Mouse (Mus musculus): ENCODE data around the gene Cpa2. TPM values are rescaled to one million over a fixed set of nuclear protein-coding genes. Genes with fewer than 3 reads are reported as not detected.

Cpa2 gene
- polyA plus RNA-seq, 1 experiment from 2014 or later, result 8.5 TPM

- no peak for ATAC-seq (ENCODE audit: low FRiP score, low read depth)
- H3K9me3 ChIP-seq, result no peaks in the 10 kb centered on the region
- no peak overlapping the region for H3K9ac ChIP-seq
- WGBS, result 69% methylated on average over 10 of the region's 10 CpGs
- H3K27ac ChIP-seq (replicated peaks), result peak overlapping the region; percentile 39; the same call in 1 of the 2 replicates
- peaks cover 21% of the 10 kb centered on the region for H3K4me1 ChIP-seq (replicated peaks)
- H3K36me3 ChIP-seq, result no peaks in the 10 kb centered on the region
- no peak overlapping the region for H3K4me3 ChIP-seq
- no peaks in the 10 kb centered on the region for H3K27me3 ChIP-seq
- no peak overlapping the region for H3K4me2 ChIP-seq
Measured at GRCm38 (mm10) chr6:30569331-30569730, 27.9 kb downstream of the Cpa2 start.

DNA sequence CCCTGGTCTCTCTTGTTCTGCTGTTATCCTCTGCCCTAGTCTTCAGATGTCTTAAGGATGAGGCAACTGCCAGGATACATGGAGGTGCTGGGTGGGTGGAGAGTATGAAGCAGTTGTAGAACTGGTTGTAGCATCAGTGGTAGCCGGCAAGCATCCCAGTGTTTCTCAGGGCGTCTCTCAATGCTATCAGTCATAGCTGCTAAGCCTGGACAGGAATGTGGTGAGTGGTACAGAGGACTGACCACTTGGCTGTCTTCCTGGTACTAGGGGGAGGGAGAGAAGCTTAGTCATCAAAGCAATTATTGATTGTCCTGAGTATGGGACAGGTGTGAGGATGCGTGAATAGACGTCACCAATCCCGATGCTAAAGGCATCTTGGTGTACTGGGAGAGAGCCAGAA is 28.6 kb downstream of the Cpa2 start:
- Histone ChIP-seq H3K4me1 (replicated peaks) (peaks cover 25% of the 10 kb centered on the region), H3K36me3 (no peaks in the 10 kb centered on the region), H3K27me3 (no peaks in the 10 kb centered on the region), H3K9ac (no peak overlapping the region), H3K4me2 (no peak overlapping the region), H3K27ac (replicated peaks) (0 out of 2 replicates have a peak overlapping the region, but pooled peaks have one; percentile 39), H3K4me3 (no peak overlapping the region), H3K9me3 (no peaks in the 10 kb centered on the region)
- ATAC-seq (ENCODE audit: low FRiP score, low read depth), result no peak
- 95% methylated on average over 5 of the region's 5 CpGs for WGBS

DNA sequence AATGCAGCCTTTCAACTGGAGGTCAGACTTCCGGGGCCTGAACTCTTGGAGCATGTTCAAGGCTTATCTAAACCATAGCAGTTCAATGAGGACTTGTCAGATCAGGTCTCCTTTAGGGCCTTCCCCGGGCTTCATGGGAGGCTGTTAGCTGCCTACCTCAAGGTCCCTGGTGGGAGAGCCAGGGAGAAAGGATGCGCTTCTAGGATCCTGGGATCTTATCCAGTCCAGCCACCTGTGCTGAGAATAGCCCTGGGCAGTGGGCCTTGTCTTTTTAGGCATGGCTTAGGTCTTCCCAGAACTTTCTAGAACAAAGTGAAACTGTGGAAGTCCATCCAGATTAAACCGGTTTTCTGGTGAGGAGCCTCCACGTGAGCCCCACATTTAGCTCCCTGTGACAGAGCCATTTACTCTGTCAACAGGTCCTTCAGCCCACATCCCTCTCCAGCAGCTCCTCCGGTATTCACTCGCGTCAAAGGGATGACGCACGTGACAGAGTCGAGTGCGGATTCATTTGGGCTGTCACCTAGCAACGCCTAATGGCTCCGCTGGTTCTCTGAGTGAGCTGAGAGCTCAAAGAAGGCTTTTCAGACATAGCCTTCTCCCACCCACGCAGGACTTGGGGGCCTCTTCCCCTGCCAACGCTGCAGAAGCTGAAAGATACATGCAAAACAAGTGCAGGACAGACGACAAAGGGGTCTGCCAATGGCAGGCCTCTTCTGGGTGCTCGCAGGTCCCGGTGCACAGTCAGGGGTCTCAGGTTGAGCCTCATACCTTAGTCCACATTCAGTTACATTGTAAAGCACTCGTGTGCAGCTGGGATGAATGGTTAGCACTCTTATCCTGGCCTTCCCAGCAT is 31.3 kb downstream of the Cpa2 start:
- ATAC-seq (ENCODE audit: low FRiP score, low read depth), result peak; percentile 90
- H3K27me3 ChIP-seq, result no peaks in the 10 kb centered on the region
- peak overlapping the region; percentile 76 for H3K27ac ChIP-seq (replicated peaks)
- no peaks in the 10 kb centered on the region for H3K9me3 ChIP-seq
- H3K4me2 ChIP-seq, result peak overlapping the region; percentile 16
- H3K9ac ChIP-seq, result no peak overlapping the region
- peaks cover 26% of the 10 kb centered on the region for H3K4me1 ChIP-seq (replicated peaks)
- WGBS, result 23% methylated on average over 20 of the region's 20 CpGs
- H3K36me3 ChIP-seq, result no peaks in the 10 kb centered on the region
- H3K4me3 ChIP-seq, result no peak overlapping the region

GRCm38 (mm10) chr6:30573380-30573779 is 32.0 kb downstream of the Cpa2 start:
- no peaks in the 10 kb centered on the region for H3K27me3 ChIP-seq
- H3K9me3 ChIP-seq, result no peaks in the 10 kb centered on the region
- H3K4me1 ChIP-seq (replicated peaks), result peaks cover 26% of the 10 kb centered on the region
- 48% methylated on average over 5 of the region's 5 CpGs for WGBS
- no peak for ATAC-seq (ENCODE audit: low FRiP score, low read depth)
- no peak overlapping the region for H3K4me3 ChIP-seq
- H3K27ac ChIP-seq (replicated peaks), result peak overlapping the region; percentile 76
- H3K36me3 ChIP-seq, result no peaks in the 10 kb centered on the region
- H3K4me2 ChIP-seq, result no peak overlapping the region
- no peak overlapping the region for H3K9ac ChIP-seq

DNA sequence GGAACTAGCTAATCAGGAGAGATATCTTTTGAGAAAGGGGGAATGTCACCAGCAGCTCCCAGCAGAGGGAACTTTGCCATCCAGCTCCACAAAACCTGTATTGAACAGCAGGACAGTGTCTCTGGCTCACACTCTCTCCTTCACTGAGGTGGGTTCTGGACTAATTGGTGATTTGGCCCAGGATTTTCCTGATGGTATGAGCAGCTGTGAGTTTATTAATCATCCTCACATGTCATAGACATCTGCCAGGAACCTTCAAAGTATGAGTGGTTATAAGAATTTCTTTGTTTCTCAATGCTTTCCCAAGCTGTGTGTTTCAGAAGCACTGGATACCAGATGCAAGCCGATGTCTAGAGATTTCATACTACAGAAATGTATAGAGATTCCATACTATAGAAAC is 33.6 kb downstream of the Cpa2 start:
- H3K4me1 ChIP-seq (replicated peaks), result peaks cover 22% of the 10 kb centered on the region
- H3K27ac ChIP-seq (replicated peaks), result no peak overlapping the region
- no peaks in the 10 kb centered on the region for H3K36me3 ChIP-seq
- H3K4me3 ChIP-seq, result no peak overlapping the region
- no peaks in the 10 kb centered on the region for H3K27me3 ChIP-seq
- 83% methylated on average over 1 of the region's 1 CpGs for WGBS
- ATAC-seq (ENCODE audit: low FRiP score, low read depth), result no peak
- H3K9me3 ChIP-seq, result no peaks in the 10 kb centered on the region
- H3K9ac ChIP-seq, result no peak overlapping the region
- no peak overlapping the region for H3K4me2 ChIP-seq

DNA sequence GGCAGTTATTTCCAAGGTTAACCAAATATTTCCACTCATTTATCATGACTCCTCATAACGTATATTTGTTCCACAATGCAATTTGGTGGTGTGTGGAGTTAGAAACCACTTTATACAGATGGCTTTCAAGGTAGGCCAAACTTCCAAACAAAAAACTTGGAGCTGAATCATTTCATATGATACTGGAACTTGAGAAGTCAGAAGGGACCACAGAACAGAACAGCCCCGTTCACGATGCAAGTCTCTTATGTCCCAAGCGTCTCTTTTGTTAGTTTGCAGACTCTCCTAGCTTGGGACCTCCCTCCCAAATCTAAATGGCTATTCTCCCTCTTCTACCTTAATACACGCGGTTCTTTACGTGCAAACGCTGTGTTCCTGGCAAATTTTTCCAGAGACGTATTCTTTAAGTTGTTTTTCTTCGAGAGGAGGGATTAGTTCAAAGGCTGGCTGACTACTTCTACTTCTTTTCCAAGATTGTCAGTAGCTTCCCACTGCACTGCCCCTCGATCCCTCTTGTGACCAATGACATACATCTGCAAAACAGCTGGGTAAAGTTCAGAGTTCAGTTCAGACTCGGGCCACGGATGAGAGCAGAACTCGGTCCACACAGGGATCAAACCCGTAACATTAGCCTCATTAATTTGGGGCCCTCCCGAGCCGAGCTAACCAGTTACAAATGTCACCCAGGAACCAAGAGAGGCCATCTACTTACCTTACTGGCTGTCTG is 35.3 kb downstream of the Cpa2 start:
- Histone ChIP-seq H3K4me2 (no peak overlapping the region), H3K9ac (no peak overlapping the region), H3K4me1 (replicated peaks) (peaks cover 36% of the 10 kb centered on the region), H3K4me3 (no peak overlapping the region), H3K36me3 (no peaks in the 10 kb centered on the region), H3K9me3 (no peaks in the 10 kb centered on the region), H3K27ac (replicated peaks) (no peak overlapping the region), H3K27me3 (no peaks in the 10 kb centered on the region)
- ATAC-seq (ENCODE audit: low FRiP score, low read depth), result no peak
- 77% methylated on average over 17 of the region's 17 CpGs for WGBS

DNA sequence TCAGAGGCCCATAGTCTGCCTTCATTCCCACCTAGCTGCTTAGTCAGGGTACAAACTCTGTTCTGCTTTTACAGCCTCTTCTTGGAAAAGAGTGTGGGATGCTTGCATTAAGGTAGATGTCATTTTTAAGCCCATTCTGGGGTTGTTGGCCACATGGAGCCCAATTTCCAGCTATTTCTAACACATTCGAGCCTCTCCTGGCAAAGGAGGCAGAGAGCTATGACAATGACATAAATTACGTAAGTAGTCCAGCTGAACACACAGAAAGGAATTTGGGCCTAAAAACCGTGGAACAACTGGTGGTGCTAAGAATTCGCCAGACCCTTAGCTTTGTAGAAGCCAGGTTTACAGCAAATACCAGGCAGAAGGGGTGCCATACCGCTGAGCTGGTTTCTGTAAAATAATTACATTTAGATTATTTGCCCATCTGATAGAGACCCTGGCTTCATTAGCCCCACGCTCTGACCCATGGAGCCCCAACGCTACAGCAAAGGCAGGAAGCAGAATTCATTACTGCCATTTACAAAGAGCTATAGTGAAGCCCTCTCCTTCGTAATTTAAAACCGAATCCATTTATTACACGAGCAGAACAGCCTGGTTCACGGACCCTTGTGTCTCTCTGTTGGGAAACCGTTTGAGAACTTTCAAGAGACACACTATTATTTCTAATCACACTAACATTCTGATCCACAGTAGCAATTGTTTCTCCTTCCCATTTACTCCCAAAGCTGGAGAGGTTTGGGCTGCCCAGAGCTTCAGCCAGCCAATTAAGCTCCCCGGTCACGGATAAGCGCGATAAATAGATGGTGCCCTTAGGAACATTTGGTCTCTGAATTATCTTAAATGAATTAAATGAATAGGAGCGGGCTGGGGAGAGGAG is 38.8 kb downstream of the Cpa2 start:
- H3K4me2 ChIP-seq, result 0 out of 2 replicates have a peak overlapping the region, but pooled peaks have one; percentile 1
- no peaks in the 10 kb centered on the region for H3K27me3 ChIP-seq
- H3K4me1 ChIP-seq (replicated peaks), result peaks cover 17% of the 10 kb centered on the region
- WGBS, result 29% methylated on average over 17 of the region's 17 CpGs
- ATAC-seq (ENCODE audit: low FRiP score, low read depth), result peak; percentile 54
- H3K36me3 ChIP-seq, result no peaks in the 10 kb centered on the region
- peak overlapping the region; percentile 44 for H3K27ac ChIP-seq (replicated peaks)
- no peak overlapping the region for H3K9ac ChIP-seq
- H3K9me3 ChIP-seq, result no peaks in the 10 kb centered on the region
- no peak overlapping the region for H3K4me3 ChIP-seq

- peak; percentile 59 for ATAC-seq (ENCODE audit: low FRiP score, low read depth)
- no peak overlapping the region for H3K9ac ChIP-seq
- 36% methylated on average over 8 of the region's 8 CpGs for WGBS
- no peaks in the 10 kb centered on the region for H3K9me3 ChIP-seq
- H3K4me1 ChIP-seq (replicated peaks), result peaks cover 17% of the 10 kb centered on the region
- H3K36me3 ChIP-seq, result no peaks in the 10 kb centered on the region
- H3K4me2 ChIP-seq, result 0 out of 2 replicates have a peak overlapping the region, but pooled peaks have one; percentile 1
- H3K4me3 ChIP-seq, result no peak overlapping the region
- H3K27me3 ChIP-seq, result no peaks in the 10 kb centered on the region
- peak overlapping the region; percentile 44 for H3K27ac ChIP-seq (replicated peaks)
Measured at GRCm38 (mm10) chr6:30580841-30581176, 39.4 kb downstream of the Cpa2 start.

DNA sequence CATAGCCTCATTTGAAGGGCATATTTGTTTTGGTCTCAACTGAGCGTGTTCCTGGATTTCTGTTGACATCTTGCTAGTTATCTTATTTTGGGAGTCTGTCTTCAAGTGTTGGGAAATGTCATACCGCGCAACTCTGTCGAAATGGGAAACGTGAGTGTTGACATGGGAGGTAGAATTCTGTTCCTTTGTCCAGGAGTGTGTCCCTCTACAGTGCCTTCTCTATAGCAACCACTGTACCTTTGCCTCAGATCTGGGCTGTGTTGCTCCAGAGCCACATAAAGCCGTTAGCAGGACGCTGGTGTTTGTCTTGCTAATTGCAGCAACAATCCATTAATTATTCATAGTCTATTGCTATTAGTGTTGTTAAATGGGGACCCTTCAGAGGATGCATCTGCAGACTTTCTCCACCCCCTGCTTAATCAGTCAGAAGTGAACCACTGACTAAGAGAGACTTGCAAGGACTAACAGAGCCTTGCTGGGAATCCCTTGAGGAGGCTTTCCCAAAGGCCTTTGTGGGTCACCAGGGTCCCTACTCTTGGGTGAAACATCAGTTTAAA is 45.6 kb downstream of the Cpa2 start:
- no peaks in the 10 kb centered on the region; the same call in 1 of the 2 replicates for H3K4me1 ChIP-seq (replicated peaks)
- WGBS, result 62% methylated on average over 7 of the region's 7 CpGs
- no peak overlapping the region for H3K4me3 ChIP-seq
- no peak overlapping the region for H3K4me2 ChIP-seq
- H3K27ac ChIP-seq (replicated peaks), result no peak overlapping the region
- H3K27me3 ChIP-seq, result no peaks in the 10 kb centered on the region
- ATAC-seq (ENCODE audit: low FRiP score, low read depth), result 0 out of 2 replicates have a peak, but pooled peaks have one; percentile 6
- no peak overlapping the region for H3K9ac ChIP-seq
- no peaks in the 10 kb centered on the region for H3K9me3 ChIP-seq
- no peaks in the 10 kb centered on the region for H3K36me3 ChIP-seq

- 57% methylated on average over 2 of the region's 2 CpGs for WGBS
Measured at GRCm38 (mm10) chr6:30589819-30590218, 48.4 kb downstream of the Cpa2 start.

GRCm38 (mm10) chr6:30591851-30592404 is 50.5 kb downstream of the Cpa2 start:
- Histone ChIP-seq H3K36me3 (no peaks in the 10 kb centered on the region), H3K9ac (no peak overlapping the region), H3K27me3 (no peaks in the 10 kb centered on the region), H3K4me1 (replicated peaks) (peaks cover 11% of the 10 kb centered on the region), H3K4me3 (no peak overlapping the region), H3K27ac (replicated peaks) (no peak overlapping the region), H3K4me2 (no peak overlapping the region), H3K9me3 (no peaks in the 10 kb centered on the region)
- WGBS, result 76% methylated on average over 5 of the region's 5 CpGs
- no peak for ATAC-seq (ENCODE audit: low FRiP score, low read depth)

More at GRCm38 (mm10) chr6:30589819-30590218, 48.4 kb downstream of the Cpa2 start:
- Histone ChIP-seq H3K4me3 (no peak overlapping the region), H3K4me2 (no peak overlapping the region), H3K9ac (no peak overlapping the region), H3K27ac (replicated peaks) (no peak overlapping the region), H3K9me3 (no peaks in the 10 kb centered on the region), H3K4me1 (replicated peaks) (peaks cover 11% of the 10 kb centered on the region), H3K27me3 (no peaks in the 10 kb centered on the region), H3K36me3 (no peaks in the 10 kb centered on the region)
- ATAC-seq (ENCODE audit: low FRiP score, low read depth), result no peak
